Mouse (Mus musculus): Measurements from ENCODE around the gene Tspan15. TPM values are rescaled to one million over a fixed set of nuclear protein-coding genes. Genes with fewer than 3 reads are reported as not detected.

The Tspan15 gene
- polyA plus RNA-seq, 1 experiment from 2014 or later, result 11.6 TPM

DNA sequence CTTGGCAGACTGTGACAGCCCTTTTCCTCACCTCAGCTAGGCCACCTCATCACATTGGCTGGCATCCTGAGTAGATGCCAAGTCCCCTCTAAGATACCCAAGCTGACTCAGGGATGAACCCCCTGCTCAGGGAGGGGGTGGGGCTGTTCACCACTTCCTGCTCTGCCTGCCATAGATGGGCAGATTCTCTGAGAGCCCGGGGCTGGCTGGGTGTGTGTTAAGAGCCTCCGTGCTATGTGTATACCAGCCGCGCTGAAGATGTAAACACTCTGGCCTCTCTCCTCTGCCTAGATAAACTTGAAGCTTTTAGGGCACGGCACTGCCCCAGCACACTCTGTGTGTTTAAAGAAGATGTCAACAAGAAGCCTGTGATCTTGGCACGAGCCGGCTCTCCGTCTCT, 16.8 kb upstream of the Tspan15 start:
- H3K9me3 ChIP-seq (replicated peaks), result peaks cover 7% of the 10 kb centered on the region
- H3K27me3 ChIP-seq (replicated peaks), result peaks cover 24% of the 10 kb centered on the region
- H3K4me3 ChIP-seq, result no peak overlapping the region
- no peak overlapping the region for H3K4me2 ChIP-seq
- no peak overlapping the region for H3K27ac ChIP-seq
- WGBS (ENCODE audit: insufficient replicate concordance), result 34% methylated on average over 8 of the region's 8 CpGs
- H3K9ac ChIP-seq, result no peak overlapping the region
- no peaks in the 10 kb centered on the region for H3K36me3 ChIP-seq
- ATAC-seq, result no peak
- H3K4me1 ChIP-seq, result peaks cover 22% of the 10 kb centered on the region

DNA sequence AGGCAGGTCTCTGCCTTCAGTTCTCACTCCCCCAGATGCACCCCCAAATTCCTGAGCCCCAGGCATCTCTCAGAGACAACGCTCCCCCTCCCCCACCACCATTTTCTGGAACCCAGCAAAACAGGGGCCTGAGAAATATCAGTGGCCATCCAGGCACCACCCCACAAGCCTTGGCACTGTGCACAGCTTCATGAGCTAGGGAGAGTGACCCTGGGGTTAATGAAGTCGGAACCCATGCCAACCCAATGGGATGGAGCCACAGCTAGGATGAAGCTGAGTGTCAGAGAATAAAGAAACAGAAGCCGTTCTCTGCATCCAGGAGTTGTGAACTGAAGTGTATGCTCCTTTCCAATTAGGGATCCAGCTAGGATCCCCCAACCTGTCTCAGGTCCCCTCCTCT, 16.1 kb upstream of the Tspan15 start:
- Histone ChIP-seq H3K4me2 (no peak overlapping the region), H3K27ac (no peak overlapping the region), H3K36me3 (no peaks in the 10 kb centered on the region), H3K4me1 (peaks cover 28% of the 10 kb centered on the region), H3K9me3 (replicated peaks) (peaks cover 7% of the 10 kb centered on the region), H3K4me3 (no peak overlapping the region), H3K27me3 (replicated peaks) (peaks cover 23% of the 10 kb centered on the region), H3K9ac (no peak overlapping the region)
- WGBS (ENCODE audit: insufficient replicate concordance), result 74% methylated on average over 3 of the region's 3 CpGs
- no peak for ATAC-seq

GRCm38 (mm10) chr10:62244067-62244466, 13.0 kb upstream of the Tspan15 start:
- H3K4me3 ChIP-seq, result no peak overlapping the region
- 76% methylated on average over 9 of the region's 9 CpGs for WGBS (ENCODE audit: insufficient replicate concordance)
- H3K4me2 ChIP-seq, result no peak overlapping the region
- peaks cover 13% of the 10 kb centered on the region; the same call in 1 of the 2 replicates for H3K27me3 ChIP-seq (replicated peaks)
- peaks cover 35% of the 10 kb centered on the region for H3K4me1 ChIP-seq
- no peak overlapping the region for H3K27ac ChIP-seq
- peaks cover 7% of the 10 kb centered on the region for H3K9me3 ChIP-seq (replicated peaks)
- no peak for ATAC-seq
- no peaks in the 10 kb centered on the region for H3K36me3 ChIP-seq
- no peak overlapping the region for H3K9ac ChIP-seq

- 48% methylated on average over 13 of the region's 13 CpGs for WGBS (ENCODE audit: insufficient replicate concordance)
- Histone ChIP-seq H3K9ac (no peak overlapping the region), H3K4me2 (no peak overlapping the region), H3K9me3 (replicated peaks) (peaks cover 7% of the 10 kb centered on the region), H3K36me3 (no peaks in the 10 kb centered on the region), H3K27ac (no peak overlapping the region), H3K4me3 (no peak overlapping the region), H3K4me1 (peaks cover 44% of the 10 kb centered on the region), H3K27me3 (replicated peaks) (peaks cover 13% of the 10 kb centered on the region; the same call in 1 of the 2 replicates)
- 0 out of 2 replicates have a peak, but pooled peaks have one; percentile 36 for ATAC-seq
These were observed 11.8 kb upstream of the Tspan15 start for GRCm38 (mm10) chr10:62242896-62243295.

DNA sequence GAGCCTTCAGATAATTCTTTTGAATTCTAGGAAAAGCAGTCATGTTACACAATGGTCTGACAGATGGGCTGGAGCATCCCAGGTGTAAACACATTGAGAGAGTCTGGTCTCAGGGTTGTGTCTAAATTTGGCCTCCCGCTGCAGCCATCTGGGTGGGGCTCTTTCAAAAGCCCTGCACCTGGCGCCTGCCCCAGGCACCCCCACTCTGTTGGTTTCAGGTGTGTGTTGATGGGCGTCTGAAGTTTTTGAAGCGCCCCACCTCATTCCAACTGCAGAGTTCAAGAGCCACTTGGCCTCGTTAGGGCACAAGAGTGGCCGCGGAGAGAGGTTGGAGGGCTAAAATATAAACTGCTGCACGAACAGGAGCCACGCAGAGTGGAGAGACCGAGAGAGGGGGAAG, 11.3 kb upstream of the Tspan15 start:
- H3K27ac ChIP-seq, result no peak overlapping the region
- ATAC-seq, result no peak
- no peak overlapping the region for H3K4me3 ChIP-seq
- H3K27me3 ChIP-seq (replicated peaks), result peaks cover 10% of the 10 kb centered on the region; the same call in 1 of the 2 replicates
- no peaks in the 10 kb centered on the region for H3K36me3 ChIP-seq
- peaks cover 44% of the 10 kb centered on the region for H3K4me1 ChIP-seq
- no peak overlapping the region for H3K4me2 ChIP-seq
- H3K9me3 ChIP-seq (replicated peaks), result peaks cover 7% of the 10 kb centered on the region
- H3K9ac ChIP-seq, result no peak overlapping the region
- whole genome bisulfite sequencing (ENCODE audit: insufficient replicate concordance), result 75% methylated on average over 10 of the region's 10 CpGs

DNA sequence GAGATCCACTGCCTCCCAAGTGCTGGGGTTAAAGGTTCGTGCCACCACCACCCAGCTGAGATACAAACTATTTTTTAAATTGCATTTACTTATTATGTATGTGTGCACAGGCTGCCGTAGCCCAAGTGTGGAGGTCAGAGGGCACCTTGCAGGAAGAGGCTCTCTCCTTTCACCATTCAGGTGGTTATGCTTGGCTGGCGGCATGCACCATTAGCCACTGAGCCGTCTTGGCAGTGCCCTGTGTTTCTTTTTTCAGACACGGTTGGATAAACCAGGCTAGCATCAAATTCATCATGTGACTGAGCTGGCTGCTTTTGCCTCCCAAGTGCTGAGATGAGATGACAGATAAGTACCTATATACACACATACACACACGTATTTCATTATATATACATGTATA, 8.2 kb upstream of the Tspan15 start:
- WGBS (ENCODE audit: insufficient replicate concordance), result 66% methylated on average over 6 of the region's 6 CpGs
- H3K4me2 ChIP-seq, result no peak overlapping the region
- no peak overlapping the region for H3K9ac ChIP-seq
- no peak overlapping the region for H3K4me3 ChIP-seq
- no peak for ATAC-seq
- 0 out of 2 replicates have a peak, but pooled peaks cover 5% of the 10 kb centered on the region for H3K27me3 ChIP-seq (replicated peaks)
- peaks cover 68% of the 10 kb centered on the region for H3K4me1 ChIP-seq
- no peaks in the 10 kb centered on the region for H3K36me3 ChIP-seq
- peaks cover 7% of the 10 kb centered on the region for H3K9me3 ChIP-seq (replicated peaks)
- peak overlapping the region; percentile 55; the same call in 1 of the 2 replicates for H3K27ac ChIP-seq

DNA sequence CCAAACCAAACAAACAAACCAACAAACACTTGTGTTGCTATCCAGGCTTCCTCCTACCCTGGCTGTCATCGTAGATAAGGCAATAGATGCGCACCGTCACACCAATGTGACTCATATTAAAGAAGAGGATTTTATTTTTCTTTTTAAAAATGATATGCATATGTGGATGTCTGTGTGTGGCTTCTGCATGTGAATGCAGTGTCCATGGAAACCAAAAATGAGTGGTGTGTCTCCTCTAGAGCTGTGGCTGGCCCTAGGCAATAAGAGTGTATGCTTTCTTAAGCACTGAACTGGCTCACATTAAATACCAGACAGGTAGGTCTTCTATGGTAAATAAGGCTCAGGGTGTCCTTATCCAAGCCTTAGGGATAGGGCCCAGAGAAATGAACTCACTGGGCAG, 7.6 kb upstream of the Tspan15 start:
- Histone ChIP-seq H3K27ac (peak overlapping the region; percentile 84; the same call in 1 of the 2 replicates), H3K4me3 (no peak overlapping the region), H3K36me3 (no peaks in the 10 kb centered on the region), H3K9ac (no peak overlapping the region), H3K27me3 (replicated peaks) (0 out of 2 replicates have a peak, but pooled peaks cover 5% of the 10 kb centered on the region), H3K4me1 (peaks cover 66% of the 10 kb centered on the region), H3K4me2 (no peak overlapping the region), H3K9me3 (replicated peaks) (peaks cover 2% of the 10 kb centered on the region)
- ATAC-seq, result no peak
- 67% methylated on average over 3 of the region's 3 CpGs for WGBS (ENCODE audit: insufficient replicate concordance)

DNA sequence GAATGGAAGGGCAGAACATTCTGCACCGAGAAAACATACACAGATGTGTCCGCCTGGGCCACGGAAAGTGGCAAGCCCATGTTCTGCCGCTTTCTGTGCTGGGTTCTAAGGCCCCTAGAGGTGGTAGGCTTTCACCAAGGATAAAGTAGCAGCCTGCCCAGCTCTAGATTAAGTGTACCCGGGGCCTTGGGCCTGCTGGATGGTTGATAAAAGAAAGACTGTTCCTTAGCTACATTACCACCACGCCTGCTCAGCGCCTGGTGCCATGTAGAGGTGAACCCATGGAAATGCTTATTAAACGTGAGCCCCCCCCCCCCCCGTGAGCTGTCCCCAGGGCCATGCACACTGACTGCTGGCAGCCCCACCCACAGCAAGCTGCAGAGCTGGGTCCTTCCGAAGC, 6.2 kb upstream of the Tspan15 start:
- Histone ChIP-seq H3K27me3 (replicated peaks) (no peaks in the 10 kb centered on the region), H3K4me1 (peaks cover 64% of the 10 kb centered on the region), H3K27ac (peak overlapping the region; percentile 84), H3K9me3 (replicated peaks) (no peaks in the 10 kb centered on the region), H3K36me3 (no peaks in the 10 kb centered on the region), H3K4me2 (peak overlapping the region; percentile 45), H3K4me3 (no peak overlapping the region), H3K9ac (peak overlapping the region; percentile 15; the same call in 1 of the 2 replicates)
- ATAC-seq, result peak; percentile 93
- WGBS (ENCODE audit: insufficient replicate concordance), result 24% methylated on average over 10 of the region's 10 CpGs

DNA sequence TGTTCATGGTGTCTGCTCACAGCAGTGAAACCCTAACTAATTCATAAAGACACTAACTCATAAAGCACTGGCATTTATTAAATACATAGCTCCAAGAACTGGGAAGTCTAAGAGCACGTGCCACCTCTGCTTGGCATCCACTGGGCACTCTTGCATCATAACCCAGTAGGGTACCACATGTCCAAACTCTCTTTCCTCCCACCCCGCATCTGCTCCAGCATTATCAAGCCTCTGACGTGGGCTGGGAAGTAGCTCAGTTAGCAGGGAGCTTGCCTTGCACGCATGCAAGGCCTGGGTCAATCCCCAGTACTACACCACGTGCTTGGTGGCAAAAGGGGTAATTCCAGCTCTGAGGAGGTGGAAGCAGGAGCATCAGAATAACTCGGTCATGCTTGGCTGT, 5.1 kb upstream of the Tspan15 start:
- no peaks in the 10 kb centered on the region for H3K9me3 ChIP-seq (replicated peaks)
- WGBS (ENCODE audit: insufficient replicate concordance), result 82% methylated on average over 6 of the region's 6 CpGs
- no peak overlapping the region for H3K9ac ChIP-seq
- ATAC-seq, result no peak
- H3K4me2 ChIP-seq, result no peak overlapping the region
- no peak overlapping the region for H3K4me3 ChIP-seq
- H3K27ac ChIP-seq, result peak overlapping the region; percentile 84
- H3K36me3 ChIP-seq, result no peaks in the 10 kb centered on the region
- peaks cover 70% of the 10 kb centered on the region for H3K4me1 ChIP-seq
- no peaks in the 10 kb centered on the region; the same call in 1 of the 2 replicates for H3K27me3 ChIP-seq (replicated peaks)

- H3K27me3 ChIP-seq (replicated peaks), result peaks cover 13% of the 10 kb centered on the region
- peak overlapping the region; percentile 52; the same call in 1 of the 2 replicates for H3K27ac ChIP-seq
- H3K9ac ChIP-seq, result no peak overlapping the region
- ATAC-seq, result no peak
- 75% methylated on average over 3 of the region's 3 CpGs for WGBS (ENCODE audit: insufficient replicate concordance)
- no peaks in the 10 kb centered on the region for H3K36me3 ChIP-seq
- peak overlapping the region; percentile 98 for H3K4me2 ChIP-seq
- H3K4me1 ChIP-seq, result peaks cover 86% of the 10 kb centered on the region
- no peak overlapping the region for H3K4me3 ChIP-seq
- H3K9me3 ChIP-seq (replicated peaks), result no peaks in the 10 kb centered on the region
These were observed 760 bp upstream of the Tspan15 start for GRCm38 (mm10) chr10:62231811-62232210.

- 4% methylated on average over 13 of the region's 13 CpGs for WGBS (ENCODE audit: insufficient replicate concordance)
- Histone ChIP-seq H3K4me1 (peaks cover 86% of the 10 kb centered on the region), H3K9ac (peak overlapping the region; percentile 70; the same call in 1 of the 2 replicates), H3K27ac (peak overlapping the region; percentile 52; the same call in 1 of the 2 replicates), H3K36me3 (no peaks in the 10 kb centered on the region), H3K4me3 (peak overlapping the region; percentile 67), H3K4me2 (peak overlapping the region; percentile 98), H3K27me3 (replicated peaks) (peaks cover 13% of the 10 kb centered on the region), H3K9me3 (replicated peaks) (no peaks in the 10 kb centered on the region)
- ATAC-seq, result no peak
These were observed 313 bp upstream of the Tspan15 start for GRCm38 (mm10) chr10:62231395-62231732.

DNA sequence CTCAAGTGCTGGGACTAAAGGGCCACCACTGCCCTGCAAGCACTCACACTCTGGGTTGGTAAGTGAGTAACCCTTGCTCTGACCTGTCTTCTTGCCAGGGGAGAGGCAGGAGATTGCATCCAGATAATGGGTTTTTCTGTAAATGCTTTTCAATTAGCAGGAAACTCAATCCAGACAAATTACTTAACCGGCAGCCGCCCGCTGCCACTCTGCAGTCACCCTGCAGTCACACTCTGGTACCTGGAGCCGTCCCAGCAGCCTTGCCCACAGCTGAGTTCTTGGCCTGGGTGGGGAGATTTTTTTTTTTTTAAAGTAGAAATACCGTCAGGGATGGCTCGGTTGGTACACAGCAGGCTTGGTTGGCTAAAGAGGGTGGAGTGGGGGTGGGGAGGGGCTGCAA, 2.9 kb downstream of the Tspan15 start:
- Histone ChIP-seq H3K27me3 (replicated peaks) (peaks cover 13% of the 10 kb centered on the region), H3K9me3 (replicated peaks) (no peaks in the 10 kb centered on the region), H3K4me1 (peaks cover 79% of the 10 kb centered on the region), H3K36me3 (no peaks in the 10 kb centered on the region), H3K9ac (0 out of 2 replicates have a peak overlapping the region, but pooled peaks have one; percentile 28), H3K27ac (no peak overlapping the region), H3K4me3 (no peak overlapping the region), H3K4me2 (no peak overlapping the region)
- WGBS (ENCODE audit: insufficient replicate concordance), result 70% methylated on average over 6 of the region's 6 CpGs
- ATAC-seq, result no peak

- no peak for ATAC-seq
These were observed 5.2 kb downstream of the Tspan15 start for GRCm38 (mm10) chr10:62225839-62226238.

More at GRCm38 (mm10) chr10:62225839-62226238, 5.2 kb downstream of the Tspan15 start:
- Histone ChIP-seq H3K27ac (no peak overlapping the region), H3K4me3 (no peak overlapping the region), H3K4me1 (peaks cover 82% of the 10 kb centered on the region), H3K9ac (no peak overlapping the region), H3K4me2 (no peak overlapping the region), H3K9me3 (replicated peaks) (no peaks in the 10 kb centered on the region), H3K27me3 (replicated peaks) (peaks cover 11% of the 10 kb centered on the region; the same call in 1 of the 2 replicates), H3K36me3 (no peaks in the 10 kb centered on the region)
- 72% methylated on average over 7 of the region's 7 CpGs for WGBS (ENCODE audit: insufficient replicate concordance)
